Mouse (Mus musculus) lung, postnatal 0 days (tissue): ENCODE measurements around the gene Chmp4b.

Experiments
- CTCF ChIP-seq: IDR thresholded peaks from 2 replicates; pipeline ENCODE4 v1.5.1; 2016; ENCODE audit warnings: antibody characterized with exemption, mild to moderate bottlenecking
- EP300 ChIP-seq: IDR thresholded peaks from 2 replicates; pipeline ENCODE4 v1.6.1; 2016; ENCODE audit warnings: antibody characterized with exemption, mild to moderate bottlenecking, control low read depth

DNA sequence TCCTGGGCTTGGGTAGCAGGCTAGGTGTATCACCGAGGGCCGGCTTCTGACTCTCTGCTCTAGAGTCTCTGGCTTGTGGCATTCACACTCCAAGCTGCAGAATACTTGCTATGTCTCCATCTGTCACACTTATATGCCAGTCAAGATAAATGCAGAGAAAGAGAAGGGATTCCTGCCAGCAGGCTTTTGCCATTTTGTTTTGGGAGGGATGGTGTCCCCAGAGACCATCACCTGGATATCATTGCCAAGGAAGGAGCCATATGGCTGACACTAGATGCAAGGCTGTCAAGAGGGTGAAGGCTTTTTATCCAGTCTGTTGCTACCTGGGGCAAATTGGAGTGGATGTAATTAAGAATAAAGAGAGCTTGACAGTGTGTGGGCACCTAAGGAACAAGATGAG is 15.7 kb upstream of the Chmp4b start:
- no peak for TF ChIP-seq CTCF
- no peak for TF ChIP-seq EP300
